Mouse (Mus musculus) myocyte (in vitro differentiated cells): ENCODE results near the gene Dnal1. TPM values are rescaled to one million over a fixed set of nuclear protein-coding genes. Genes with fewer than 3 reads are reported as not detected.

Experiments
- H3K27me3 ChIP-seq: one replicate; pipeline ENCODE4 v1.6.1; 2011; ENCODE audit not compliant: control insufficient read depth, insufficient read depth, insufficient read length
- H3K36me3 ChIP-seq: one replicate; pipeline ENCODE4 v1.6.1; 2011; ENCODE audit not compliant: control insufficient read depth, insufficient read depth
- H3K4me2 ChIP-seq: one replicate; pipeline ENCODE4 v1.6.1; 2011; ENCODE audit warnings: low read depth, control low read depth
- H3K4me3 ChIP-seq: one replicate; pipeline ENCODE4 v1.5.1; 2011; ENCODE audit warnings: mild to moderate bottlenecking, control low read depth, moderate library complexity
- H3K79me2 ChIP-seq: one replicate; pipeline ENCODE4 v1.6.1; 2011; ENCODE audit not compliant: control insufficient read depth, insufficient read depth
- H3ac ChIP-seq: one replicate; pipeline ENCODE4 v1.6.1; 2011; ENCODE audit not compliant: control insufficient read depth, insufficient read length
- CEBPB ChIP-seq: IDR thresholded peaks from 2 replicates; pipeline ENCODE4 v1.6.1; 2011; ENCODE audit warnings: mild to moderate bottlenecking, moderate library complexity; ENCODE audit not compliant: poor library complexity, insufficient read depth, severe bottlenecking
- E2F4 ChIP-seq: IDR thresholded peaks from one replicate; pipeline ENCODE4 v1.6.1; 2011; ENCODE audit warnings: mild to moderate bottlenecking, control low read depth, moderate library complexity; ENCODE audit not compliant: insufficient read depth
- MAX ChIP-seq: IDR thresholded peaks from one replicate; pipeline ENCODE4 v1.6.1; 2011; ENCODE audit warnings: low read depth, mild to moderate bottlenecking, control low read depth
- MYOD1 ChIP-seq, 3 experiments: IDR thresholded peaks; one replicate each; pipeline ENCODE4 v1.6.1; 2011; ENCODE audit warnings: control low read depth in 2 of 3, low read depth in 2 of 3, mild to moderate bottlenecking in 2 of 3, moderate library complexity in 1 of 3; ENCODE audit not compliant: insufficient read length in 2 of 3, control insufficient read depth in 1 of 3
- MYOG ChIP-seq, 3 experiments: IDR thresholded peaks; one replicate each; pipeline ENCODE4 v1.6.1; 2011; ENCODE audit warnings: control low read depth in 2 of 3, low read depth in 2 of 3, mild to moderate bottlenecking in 2 of 3; ENCODE audit not compliant: insufficient read length in 2 of 3, control insufficient read depth in 1 of 3, insufficient read depth in 1 of 3
- POLR2A ChIP-seq: IDR thresholded peaks from one replicate; pipeline ENCODE4 v1.6.1; 2011; ENCODE audit warnings: low read depth, mild to moderate bottlenecking, control low read depth, moderate library complexity; ENCODE audit not compliant: insufficient read length
- POLR2AphosphoS2 ChIP-seq: IDR thresholded peaks from one replicate; pipeline ENCODE4 v1.6.1; 2011; ENCODE audit warnings: low read depth, control low read depth; ENCODE audit not compliant: insufficient read length
- REST ChIP-seq: IDR thresholded peaks from one replicate; pipeline ENCODE4 v1.6.1; 2011; ENCODE audit warnings: mild to moderate bottlenecking, control low read depth, moderate library complexity; ENCODE audit not compliant: insufficient read depth, insufficient read length
- SRF ChIP-seq: IDR thresholded peaks from one replicate; pipeline ENCODE4 v1.6.1; 2011; ENCODE audit warnings: low read depth; ENCODE audit not compliant: control insufficient read depth, insufficient read length
- TCF12 ChIP-seq: IDR thresholded peaks from one replicate; pipeline ENCODE4 v1.6.1; 2011; ENCODE audit warnings: mild to moderate bottlenecking, control low read depth; ENCODE audit not compliant: poor library complexity, insufficient read depth, severe bottlenecking
- TCF3 ChIP-seq: IDR thresholded peaks from one replicate; pipeline ENCODE4 v1.6.1; 2011; ENCODE audit warnings: low read depth, control low read depth; ENCODE audit not compliant: insufficient read length
- USF1 ChIP-seq: IDR thresholded peaks from one replicate; pipeline ENCODE4 v1.6.1; 2011; ENCODE audit warnings: low read depth, mild to moderate bottlenecking, control low read depth, moderate library complexity
- polyA plus RNA-seq: library from polyadenylated mRNA; unstranded; fragments of >200 nt; fragmentation: generic; extraction: Trizol; gene quantifications from one replicate; pipeline ENCODE4 v1.2.1, GENCODE M21; 2012; ENCODE audit warnings: missing spikeins

The Dnal1 gene
- polyA plus RNA-seq, 1 experiment: 11.4 TPM

GRCm38 (mm10) chr12:84137131-84137530, 23.0 kb downstream of the Dnal1 start:
- no peak overlapping the region for H3K4me2 ChIP-seq
- no peaks in the 10 kb centered on the region for H3K27me3 ChIP-seq
- peaks cover 4% of the 10 kb centered on the region for H3K36me3 ChIP-seq
- H3K4me3 ChIP-seq: no peak overlapping the region
- no peak overlapping the region for H3ac ChIP-seq
- H3K79me2 ChIP-seq: no peaks in the 10 kb centered on the region
- TF ChIP-seq TCF12 (no peak), POLR2AphosphoS2 (no peak), USF1 (no peak), TCF3 (no peak), E2F4 (no peak), REST (no peak), MAX (no peak), SRF (no peak), POLR2A (no peak), MYOD1 (IDR thresholded peaks at IDR 0.05; ENCODE audit: control insufficient read depth in 1 of 3, insufficient read length in 2 of 3, low read depth in 2 of 3) (no peak), CEBPB (no peak), MYOG (IDR thresholded peaks at IDR 0.05; ENCODE audit: control insufficient read depth in 1 of 3, insufficient read depth in 1 of 3, insufficient read length in 2 of 3, low read depth in 2 of 3) (no peak)

- Histone ChIP-seq H3K36me3 (peaks cover 7% of the 10 kb centered on the region), H3ac (no peak overlapping the region)
These were observed 26.0 kb downstream of the Dnal1 start for GRCm38 (mm10) chr12:84140135-84140534.

GRCm38 (mm10) chr12:84141271-84141670, 27.1 kb downstream of the Dnal1 start:
- H3K36me3 ChIP-seq: peaks cover 7% of the 10 kb centered on the region

More at GRCm38 (mm10) chr12:84140135-84140534, 26.0 kb downstream of the Dnal1 start:
- H3K4me3 ChIP-seq: no peak overlapping the region
- TF ChIP-seq TCF3 (no peak), POLR2AphosphoS2 (no peak), USF1 (no peak), CEBPB (no peak), REST (no peak), POLR2A (no peak), SRF (no peak), MYOG (IDR thresholded peaks at IDR 0.05; ENCODE audit: control insufficient read depth in 1 of 3, insufficient read depth in 1 of 3, insufficient read length in 2 of 3, low read depth in 2 of 3) (no peak), TCF12 (no peak), MYOD1 (IDR thresholded peaks at IDR 0.05; ENCODE audit: control insufficient read depth in 1 of 3, insufficient read length in 2 of 3, low read depth in 2 of 3) (no peak), MAX (no peak), E2F4 (no peak)
- H3K4me2 ChIP-seq: no peak overlapping the region
- H3K27me3 ChIP-seq: no peaks in the 10 kb centered on the region
- H3K79me2 ChIP-seq: no peaks in the 10 kb centered on the region

GRCm38 (mm10) chr12:84142281-84143050, 28.3 kb downstream of the Dnal1 start:
- H3K79me2 ChIP-seq: no peaks in the 10 kb centered on the region
- no peak overlapping the region for H3K4me3 ChIP-seq
- H3K4me2 ChIP-seq: peak overlapping the region; percentile 80
- peaks cover 5% of the 10 kb centered on the region for H3K36me3 ChIP-seq
- no peak for TF ChIP-seq USF1
- TF ChIP-seq E2F4: no peak
- no peak for TF ChIP-seq CEBPB
- TF ChIP-seq MYOD1 (IDR thresholded peaks at IDR 0.05; ENCODE audit: control insufficient read depth in 1 of 3, insufficient read length in 2 of 3, low read depth in 2 of 3): peak; percentile 91 to 100 (median 98)
- TF ChIP-seq POLR2A: no peak
- TF ChIP-seq TCF12: peak; percentile 77
- no peak for TF ChIP-seq SRF
- TF ChIP-seq MAX: no peak
- peak; percentile 81 for TF ChIP-seq TCF3
- TF ChIP-seq MYOG (IDR thresholded peaks at IDR 0.05; ENCODE audit: control insufficient read depth in 1 of 3, insufficient read depth in 1 of 3, insufficient read length in 2 of 3, low read depth in 2 of 3): peak; percentile 94 to 99 (median 94)
- TF ChIP-seq POLR2AphosphoS2: no peak
- TF ChIP-seq REST: no peak
- no peak overlapping the region for H3ac ChIP-seq
- no peaks in the 10 kb centered on the region for H3K27me3 ChIP-seq

More at GRCm38 (mm10) chr12:84141271-84141670, 27.1 kb downstream of the Dnal1 start:
- Histone ChIP-seq H3ac (no peak overlapping the region), H3K4me2 (peak overlapping the region; percentile 80), H3K79me2 (no peaks in the 10 kb centered on the region), H3K4me3 (no peak overlapping the region), H3K27me3 (no peaks in the 10 kb centered on the region)
- TF ChIP-seq POLR2AphosphoS2 (no peak), SRF (no peak), USF1 (no peak), TCF12 (no peak), MYOG (IDR thresholded peaks at IDR 0.05; ENCODE audit: control insufficient read depth in 1 of 3, insufficient read depth in 1 of 3, insufficient read length in 2 of 3, low read depth in 2 of 3) (no peak), TCF3 (no peak), MYOD1 (IDR thresholded peaks at IDR 0.05; ENCODE audit: control insufficient read depth in 1 of 3, insufficient read length in 2 of 3, low read depth in 2 of 3) (no peak), POLR2A (no peak), MAX (no peak), E2F4 (no peak), CEBPB (no peak), REST (no peak)
